Mouse (Mus musculus): Measurements from ENCODE around the gene Sult5a1. TPM values are rescaled to one million over a fixed set of nuclear protein-coding genes. Genes with fewer than 3 reads are reported as not detected.
A peak's percentile ranks its signal among the peaks of the same experiment; 100 is the strongest.

The Sult5a1 gene
- total RNA-seq, 2 experiments from 2014 or later = 0.58 to 0.79 TPM

- intact Hi-C loops (cut with DNase I) = no loop called here
Observed at GRCm38 (mm10) chr8:123136287-123136686, 21.8 kb downstream of the Sult5a1 start.

GRCm38 (mm10) chr8:123135806-123136205 lies 22.3 kb downstream of the Sult5a1 start:
- DNase-seq = no peak
- intact Hi-C loops (cut with DNase I) = no loop called here

More at GRCm38 (mm10) chr8:123136287-123136686, 21.8 kb downstream of the Sult5a1 start:
- peak; percentile 25 to 44 for DNase-seq

DNA sequence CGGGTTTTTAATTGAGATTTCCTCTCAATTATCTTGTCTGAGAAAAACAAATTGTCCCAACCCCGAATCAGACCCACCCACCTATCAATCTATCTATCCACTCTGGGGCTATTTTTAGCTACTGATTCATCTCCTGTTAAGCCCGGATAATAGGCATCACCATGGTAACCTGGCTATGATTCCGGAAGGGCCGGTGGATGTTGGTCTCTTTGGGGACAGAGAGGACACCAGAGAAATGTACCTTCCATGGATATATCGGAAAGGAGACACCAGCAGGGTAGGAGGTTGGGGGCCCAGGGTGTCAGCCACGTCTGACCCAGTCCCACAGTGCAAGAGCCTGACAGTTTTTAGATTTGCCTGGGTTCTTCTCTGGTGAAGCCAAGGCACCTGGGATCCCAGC lies 22.7 kb downstream of the Sult5a1 start:
- intact Hi-C loops (cut with DNase I) = no loop called here
- DNase-seq = no peak

GRCm38 (mm10) chr8:123134149-123134713 lies 23.9 kb downstream of the Sult5a1 start:
- DNase-seq = no peak
- intact Hi-C loops (cut with DNase I) = no loop called here

DNA sequence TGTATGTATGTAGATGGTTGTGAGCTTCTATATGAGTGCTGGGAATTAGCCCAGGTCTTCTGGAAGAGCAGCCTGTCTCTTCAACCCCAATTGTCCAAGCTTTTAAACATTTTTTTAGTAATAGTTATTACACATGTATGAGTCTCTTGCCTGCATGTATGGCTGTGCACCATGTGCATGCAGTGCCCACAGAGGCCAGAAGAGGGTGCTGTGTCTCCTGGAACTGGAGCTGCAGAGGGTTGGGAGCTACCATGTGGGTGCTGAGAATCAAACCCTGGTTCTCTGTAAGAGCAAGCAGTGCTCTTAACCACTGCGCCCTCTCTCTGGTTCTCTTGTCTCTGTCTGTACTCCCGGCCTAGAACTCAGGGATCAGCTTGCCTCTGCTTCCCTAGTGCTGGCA lies 25.2 kb downstream of the Sult5a1 start:
- DNase-seq = no peak
- intact Hi-C loops (cut with DNase I) = no loop called here

GRCm38 (mm10) chr8:123131041-123131440 lies 27.1 kb downstream of the Sult5a1 start:
- no peak for DNase-seq
- intact Hi-C loops (cut with DNase I) = no loop called here

GRCm38 (mm10) chr8:123126193-123126816 lies 31.8 kb downstream of the Sult5a1 start:
- intact Hi-C loops (cut with DNase I) = no loop called here
- DNase-seq = peak in 1 of 2 experiments; percentile 31

GRCm38 (mm10) chr8:123122670-123123069 lies 35.4 kb downstream of the Sult5a1 start:
- no peak for DNase-seq
- intact Hi-C loops (cut with DNase I) = no loop called here

- intact Hi-C loops (cut with DNase I) = no loop called here
- DNase-seq = no peak
Observed at GRCm38 (mm10) chr8:123122059-123122458, 36.1 kb downstream of the Sult5a1 start.

DNA sequence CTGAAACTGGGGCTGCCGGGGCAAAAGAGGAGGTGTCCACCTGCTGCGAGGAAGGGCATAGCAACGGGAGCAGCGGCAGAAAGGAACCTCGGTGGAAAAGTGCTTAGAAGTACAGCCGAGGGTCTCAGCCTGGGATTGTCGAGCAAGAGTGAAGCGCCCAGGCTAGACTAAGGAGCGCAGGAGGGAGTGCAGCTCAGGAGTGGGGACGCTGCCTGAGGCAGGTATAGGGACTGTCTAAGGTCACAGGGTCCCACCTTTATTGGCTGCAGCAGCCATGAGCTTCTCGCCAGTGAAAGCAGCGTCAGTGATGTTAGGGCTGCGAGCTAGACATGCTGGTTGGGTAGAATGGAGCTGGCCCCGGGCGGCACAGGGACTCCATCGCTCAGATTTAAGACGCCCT lies 40.4 kb downstream of the Sult5a1 start:
- intact Hi-C loops (cut with DNase I) = loop anchor here (10.0 kb wide), 1 partner anchor 167 kb away; no protein-coding TSS in a partner anchor

DNA sequence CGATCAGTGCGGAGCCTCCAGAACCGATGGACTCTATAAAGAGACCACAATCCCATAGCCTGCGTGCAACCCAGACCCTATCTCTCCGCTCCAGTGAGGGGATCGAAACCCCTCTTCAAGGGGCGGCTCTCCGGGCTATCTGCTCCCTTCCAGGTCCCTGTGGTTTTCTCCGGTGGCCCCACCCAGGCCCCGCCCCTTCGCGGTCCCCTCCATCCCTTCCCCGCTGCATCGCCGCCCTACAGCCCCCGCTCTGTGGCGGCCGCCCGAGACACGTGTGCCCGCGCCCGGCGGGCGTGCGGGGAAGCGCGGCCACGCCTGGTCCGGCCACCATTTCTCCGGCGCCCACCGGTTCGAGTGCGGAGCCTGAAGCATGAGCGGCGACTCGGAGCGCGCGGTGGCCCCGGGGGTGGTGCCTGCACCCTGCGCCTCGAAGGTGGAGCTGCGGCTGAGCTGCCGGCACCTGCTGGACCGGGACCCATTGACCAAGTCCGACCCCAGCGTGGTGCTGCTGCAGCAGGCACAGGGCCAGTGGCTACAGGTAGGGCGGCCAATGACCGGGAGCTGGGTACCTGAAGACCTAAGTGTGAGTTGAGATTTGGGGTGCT lies 40.9 kb downstream of the Sult5a1 start, which contains the start of gene Cpne7:
Gene Cpne7, plus strand, starts transcription at position 248 of the 605 bp plus-strand sequence.
- intact Hi-C loops (cut with DNase I) = loop anchor here (10.0 kb wide), 1 partner anchor 168 kb away; no protein-coding TSS in a partner anchor
- no peak for DNase-seq

More for the DNA sequence above, 40.4 kb downstream of the Sult5a1 start:
- no peak for DNase-seq

DNA sequence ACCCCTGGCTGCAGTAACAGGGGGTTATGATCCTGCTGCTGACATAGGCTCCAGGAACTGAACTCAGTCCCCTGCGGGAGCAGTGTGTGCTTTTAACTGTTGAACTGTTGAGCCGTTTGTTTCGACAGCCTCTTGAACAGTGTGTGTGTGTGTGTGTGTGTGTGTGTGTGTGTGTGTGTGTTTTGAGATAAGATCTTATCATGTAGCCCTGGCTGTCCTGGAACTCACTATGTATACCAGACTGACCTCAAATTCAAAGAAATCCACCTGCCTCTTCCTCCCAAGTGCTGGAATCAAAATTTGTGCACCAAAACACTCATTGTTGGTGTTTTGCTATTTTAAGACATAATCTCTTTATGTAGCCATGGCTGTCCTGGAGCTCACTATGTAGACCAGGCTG lies 43.5 kb downstream of the Sult5a1 start:
- DNase-seq = no peak
- intact Hi-C loops (cut with DNase I) = loop anchor here (10.0 kb wide), 1 partner anchor 170 kb away; no protein-coding TSS in a partner anchor

DNA sequence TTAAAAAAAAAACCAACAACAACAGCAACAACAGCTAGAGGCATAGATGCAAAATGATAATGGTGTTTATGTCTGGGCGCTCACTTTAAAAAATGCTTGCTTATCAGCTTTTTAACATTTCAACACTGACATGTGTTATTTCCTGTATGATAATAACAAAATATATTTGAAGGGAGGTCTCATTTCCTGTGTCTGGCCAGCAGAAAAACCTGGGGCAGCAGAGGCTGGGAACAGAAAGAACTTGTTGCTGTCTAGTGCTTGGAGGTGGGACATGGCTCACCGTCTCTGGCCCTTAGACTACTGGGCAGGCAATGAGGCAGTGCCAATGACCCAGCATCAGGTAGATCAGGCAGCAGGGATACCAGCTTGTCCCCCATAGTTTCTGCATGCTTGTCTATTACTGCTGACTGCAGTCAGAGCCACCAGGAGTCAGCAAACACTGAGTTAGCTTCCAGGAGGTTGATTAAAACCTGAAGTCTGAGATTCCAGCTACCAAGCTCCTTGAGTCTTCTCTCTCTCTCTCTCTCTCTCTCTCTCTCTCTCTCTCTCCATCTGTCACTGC lies 44.1 kb downstream of the Sult5a1 start:
- DNase-seq = no peak
- intact Hi-C loops (cut with DNase I) = loop anchor here (10.0 kb wide), 1 partner anchor 171 kb away; no protein-coding TSS in a partner anchor

- intact Hi-C loops (cut with DNase I) = loop anchor here (10.0 kb wide), 1 partner anchor 172 kb away; no protein-coding TSS in a partner anchor
Observed at GRCm38 (mm10) chr8:123112892-123113291, 45.2 kb downstream of the Sult5a1 start.

GRCm38 (mm10) chr8:123110649-123111048 lies 47.5 kb downstream of the Sult5a1 start:
- intact Hi-C loops (cut with DNase I) = loop anchor here (10.0 kb wide), 1 partner anchor 174 kb away; no protein-coding TSS in a partner anchor
- peak; percentile 61 to 66 for DNase-seq

More at GRCm38 (mm10) chr8:123112892-123113291, 45.2 kb downstream of the Sult5a1 start:
- no peak for DNase-seq

DNA sequence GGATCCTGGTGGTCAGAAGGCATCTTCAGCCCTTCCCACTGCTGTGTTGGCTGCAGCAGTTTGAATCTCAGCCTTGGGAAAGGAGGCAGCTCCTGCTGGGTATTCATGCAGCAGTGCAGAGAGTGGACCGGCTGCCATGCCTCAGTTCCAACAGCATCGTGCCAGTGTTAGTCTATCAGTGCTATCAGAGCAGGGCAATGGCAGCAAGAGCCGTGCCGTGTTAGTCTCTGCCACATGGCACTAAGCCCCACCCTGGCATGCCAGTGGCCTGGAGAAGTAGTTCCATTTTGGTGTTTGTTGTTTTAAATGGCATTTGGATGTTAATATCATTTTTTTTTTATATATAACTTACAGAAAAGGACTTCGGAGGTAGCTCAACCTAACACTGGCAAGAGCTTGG lies 49.2 kb downstream of the Sult5a1 start:
- intact Hi-C loops (cut with DNase I) = no loop called here
- no peak for DNase-seq

- DNase-seq = no peak
- intact Hi-C loops (cut with DNase I) = no loop called here
Observed at GRCm38 (mm10) chr8:123108010-123108409, 50.1 kb downstream of the Sult5a1 start.

GRCm38 (mm10) chr8:123106531-123106930 lies 51.6 kb downstream of the Sult5a1 start:
- DNase-seq = no peak

DNA sequence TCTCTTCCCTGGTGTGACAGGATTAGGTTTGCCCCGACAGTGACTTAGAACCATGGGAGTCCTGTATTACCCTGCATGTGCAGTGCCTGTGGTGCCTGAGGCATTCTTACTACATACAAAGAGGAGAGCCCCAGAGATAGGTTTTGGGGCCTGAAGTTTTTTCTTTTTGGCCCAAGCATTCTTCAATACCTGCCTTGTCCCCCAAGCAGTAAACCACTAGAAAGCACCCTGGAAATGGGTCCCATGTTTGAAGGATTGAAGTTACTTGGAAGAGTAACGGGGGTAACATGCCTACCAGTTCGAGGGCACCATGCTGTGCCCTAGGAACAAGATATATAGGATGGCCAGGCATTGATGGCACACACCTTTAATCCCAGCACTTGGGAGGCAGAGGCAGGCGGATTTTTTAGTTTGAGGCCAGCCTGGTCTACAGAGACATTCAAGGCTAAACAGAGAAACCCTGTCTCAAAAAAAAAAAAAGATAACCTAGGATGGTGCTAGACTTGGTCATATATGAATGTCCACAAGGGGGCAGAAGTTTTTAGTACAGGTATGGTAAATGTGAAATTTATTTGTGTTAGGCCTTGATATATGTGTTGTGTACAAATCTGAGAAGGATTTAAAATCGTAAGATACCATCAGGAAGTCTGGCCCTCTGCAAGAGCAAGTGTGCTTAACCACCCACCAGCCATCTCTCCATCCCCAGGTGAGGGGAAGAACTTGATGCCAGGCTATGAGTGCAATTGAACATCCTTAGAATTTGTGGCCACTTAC lies 52.4 kb downstream of the Sult5a1 start:
- no peak for DNase-seq
- intact Hi-C loops (cut with DNase I) = loop anchor here (1.0 to 2.0 kb wide), 3 partner anchors 49 to 267 kb away; partner anchors contain the start of gene Tcf25

More at GRCm38 (mm10) chr8:123106531-123106930, 51.6 kb downstream of the Sult5a1 start:
- intact Hi-C loops (cut with DNase I) = loop anchor here (1.0 to 2.0 kb wide), 2 partner anchors 48 to 96 kb away; no protein-coding TSS in a partner anchor

All from heart, postnatal 36 days (tissue).